Mouse (Mus musculus) mouse embryonic stem cell (cell line): ENCODE measurements around the gene Ubxn1.
"Not testable (repeated sequence)": the region's sequence is repeated elsewhere in the genome, so short reads cannot be mapped to it uniquely, and the experiment has no call there.

Experiments used
- in situ Hi-C, 2 experiments: fragments of 300-500 bp; cut with MboI; formaldehyde crosslinking; loops; 1 replicate in 1 of 2; 3 replicates in 1 of 2; pipeline ENCODE4 v1.14.3; 2019 to 2020; ENCODE audit warnings: low sequenced_read_pairs in 2 of 2, low pct_unique_long_range_greater_than_20kb in 1 of 2, mixed read lengths in 1 of 2; ENCODE audit not compliant: unreplicated experiment in 1 of 2

Gene Ubxn1

GRCm38 (mm10) chr19:8892829-8893766, 21.8 kb downstream of the Ubxn1 start, which contains the start of gene Ints5:
Gene Ints5 (plus strand): TSS chr19:8893005.
- in situ Hi-C loops = no loop called here

- in situ Hi-C loops = no loop called here
These were observed 24.2 kb downstream of the Ubxn1 start for GRCm38 (mm10) chr19:8895397-8895960.

- in situ Hi-C loops = not testable (repeated sequence)
These were observed 24.9 kb downstream of the Ubxn1 start for GRCm38 (mm10) chr19:8896231-8896630.

- in situ Hi-C loops = not testable (repeated sequence)
These were observed 26.0 kb downstream of the Ubxn1 start for GRCm38 (mm10) chr19:8897211-8897864.

- in situ Hi-C loops = no loop called here
These were observed 26.7 kb downstream of the Ubxn1 start, which contains the start of gene Ganab for GRCm38 (mm10) chr19:8897865-8898495. Gene Ganab (plus strand): TSS chr19:8898071.

GRCm38 (mm10) chr19:8898576-8898975, 27.3 kb downstream of the Ubxn1 start:
- in situ Hi-C loops = no loop called here

- in situ Hi-C loops = no loop called here
These were observed 27.8 kb downstream of the Ubxn1 start for GRCm38 (mm10) chr19:8899079-8899478.

- in situ Hi-C loops = no loop called here
These were observed 32.1 kb downstream of the Ubxn1 start for GRCm38 (mm10) chr19:8903412-8903811.

GRCm38 (mm10) chr19:8908531-8908930, 37.2 kb downstream of the Ubxn1 start:
- in situ Hi-C loops = loop anchor here in 1 of 2 experiments (5.0 kb wide), 1 partner anchor 44 kb away; the partner anchor contains the start of gene Tut1

GRCm38 (mm10) chr19:8911810-8912209, 40.5 kb downstream of the Ubxn1 start:
- in situ Hi-C loops = no loop called here

- in situ Hi-C loops = no loop called here
These were observed 42.9 kb downstream of the Ubxn1 start for GRCm38 (mm10) chr19:8914212-8914611.

- in situ Hi-C loops = no loop called here
These were observed 47.7 kb downstream of the Ubxn1 start for GRCm38 (mm10) chr19:8919000-8919399.

GRCm38 (mm10) chr19:8919684-8920072, 48.4 kb downstream of the Ubxn1 start:
- in situ Hi-C loops = no loop called here

GRCm38 (mm10) chr19:8920073-8920736, 48.9 kb downstream of the Ubxn1 start, which contains the start of gene B3gat3:
Gene B3gat3 (plus strand): TSS chr19:8920374.
- in situ Hi-C loops = no loop called here

- in situ Hi-C loops = no loop called here
These were observed 49.6 kb downstream of the Ubxn1 start for GRCm38 (mm10) chr19:8920836-8921291.

- in situ Hi-C loops = no loop called here
These were observed 50.4 kb downstream of the Ubxn1 start for GRCm38 (mm10) chr19:8921741-8922140.
